Mouse (Mus musculus) yolk sac, embryonic 10.5 days (tissue): ENCODE measurements around the gene Epha8.
A peak's percentile ranks its signal among the peaks of the same experiment; 100 is the strongest.

Source experiments
- DNase-seq: peaks from one replicate; pipeline ENCODE4 v3.0.0-alpha.2; 2017; ENCODE audit warnings: low spot score

Gene Epha8

DNA sequence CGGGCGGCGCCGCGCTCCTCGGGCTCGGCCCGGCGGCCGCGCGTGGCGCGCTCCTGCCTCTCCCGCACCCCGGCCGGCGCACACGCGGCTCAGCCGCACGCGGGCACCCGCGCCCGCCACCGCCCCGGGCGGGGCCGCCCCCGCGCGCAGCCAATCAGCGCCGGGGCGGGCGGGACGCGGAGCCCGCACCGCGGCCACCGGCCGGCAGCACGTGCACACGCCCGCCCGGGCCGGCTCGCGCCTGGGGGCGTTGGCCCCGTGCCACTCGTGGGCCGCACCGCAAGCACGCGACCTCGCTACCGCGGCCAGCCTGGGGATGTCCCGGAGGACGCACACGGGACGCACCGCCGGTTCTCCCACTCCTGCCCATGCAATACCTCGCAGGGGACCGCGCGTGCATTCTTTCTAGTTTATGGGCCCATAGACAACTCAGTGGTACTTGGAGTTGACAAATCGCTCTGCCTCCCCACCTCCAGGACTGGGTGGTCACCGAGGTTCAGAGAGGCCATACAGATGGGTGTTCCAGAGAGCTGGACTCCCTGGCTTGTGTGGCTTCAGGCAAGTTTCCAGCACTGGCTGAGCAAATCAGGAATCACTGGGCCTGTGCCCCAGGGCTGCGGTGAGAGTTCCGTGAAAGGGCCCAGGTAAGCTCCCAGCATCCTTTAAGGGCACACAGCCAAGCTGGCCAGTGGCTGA, at the start of gene Epha8:
TSS of gene Epha8 (minus strand) at position 66 of the 696 bp plus-strand sequence.
- DNase-seq: no peak

GRCm38 (mm10) chr4:137001825-137002224, 45.2 kb upstream of the Epha8 start:
- no peak for DNase-seq

DNA sequence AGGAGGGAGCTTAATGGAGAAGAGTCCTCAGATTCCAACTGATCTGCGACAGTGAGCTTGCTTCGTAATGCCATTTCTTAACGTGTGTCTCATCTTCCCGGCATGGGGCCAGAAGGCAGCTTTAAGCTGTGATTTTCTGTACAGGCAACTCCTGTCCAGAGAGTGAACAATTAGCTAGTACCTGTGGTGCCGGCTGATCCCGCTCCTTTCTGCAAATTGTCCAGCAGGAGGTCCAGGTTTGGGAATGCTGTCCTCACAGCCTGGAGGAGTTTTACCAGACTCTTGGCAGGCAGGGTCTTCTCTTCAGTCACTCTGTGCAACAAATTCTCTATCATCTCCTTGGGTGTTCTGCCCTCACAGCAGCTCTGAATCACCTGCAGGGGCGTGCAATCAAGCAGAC, 44.4 kb upstream of the Epha8 start:
- no peak for DNase-seq

DNA sequence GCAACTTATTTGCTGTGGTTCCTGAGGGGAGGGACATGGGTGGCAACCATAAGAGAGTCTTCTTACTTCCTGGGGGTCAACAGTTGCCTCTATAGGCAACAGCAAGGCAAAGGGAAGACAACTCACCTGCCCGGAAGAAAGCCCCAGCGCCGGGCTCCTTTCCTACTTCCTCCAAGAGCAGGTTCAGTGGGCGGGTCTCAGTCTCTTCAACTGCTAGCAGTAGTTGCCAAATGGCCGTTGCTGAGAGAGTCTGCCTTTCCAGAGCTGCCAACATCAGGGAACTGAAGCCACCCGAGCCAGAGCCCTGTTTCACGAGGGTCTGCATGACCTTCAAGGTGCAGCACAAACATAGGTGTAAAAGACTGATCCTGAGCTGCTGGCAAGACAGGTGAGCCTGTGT, 41.8 kb upstream of the Epha8 start:
- DNase-seq: no peak

DNA sequence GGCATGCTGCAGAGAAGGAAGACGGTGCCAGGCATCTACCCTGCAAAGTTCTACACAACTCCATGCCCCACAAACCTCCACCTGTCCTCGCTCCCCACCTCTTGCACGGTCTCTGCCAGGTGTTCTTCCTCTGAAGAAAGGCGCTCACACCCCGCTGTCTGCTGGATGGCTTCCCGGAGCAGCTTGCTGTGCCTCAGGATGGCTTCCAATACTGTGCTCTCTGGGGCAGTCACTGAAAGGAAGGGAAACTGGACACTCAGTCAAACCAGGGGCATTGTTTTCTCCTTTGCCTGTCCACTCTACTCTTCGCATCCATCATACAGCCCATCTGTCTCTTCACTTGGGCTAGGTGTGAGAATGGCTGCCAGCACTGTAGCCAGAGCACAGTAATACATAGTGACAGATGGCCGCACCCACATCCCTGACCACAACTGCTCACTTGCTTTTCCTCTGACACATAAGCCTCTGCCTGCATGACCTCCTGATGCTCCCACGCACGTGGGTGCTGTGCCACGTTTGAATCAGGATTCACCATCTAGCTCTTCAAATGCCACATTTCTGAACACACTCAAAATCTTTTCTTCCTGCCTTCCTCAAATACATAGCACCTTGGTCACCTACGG, 41.2 kb upstream of the Epha8 start:
- no peak for DNase-seq

DNA sequence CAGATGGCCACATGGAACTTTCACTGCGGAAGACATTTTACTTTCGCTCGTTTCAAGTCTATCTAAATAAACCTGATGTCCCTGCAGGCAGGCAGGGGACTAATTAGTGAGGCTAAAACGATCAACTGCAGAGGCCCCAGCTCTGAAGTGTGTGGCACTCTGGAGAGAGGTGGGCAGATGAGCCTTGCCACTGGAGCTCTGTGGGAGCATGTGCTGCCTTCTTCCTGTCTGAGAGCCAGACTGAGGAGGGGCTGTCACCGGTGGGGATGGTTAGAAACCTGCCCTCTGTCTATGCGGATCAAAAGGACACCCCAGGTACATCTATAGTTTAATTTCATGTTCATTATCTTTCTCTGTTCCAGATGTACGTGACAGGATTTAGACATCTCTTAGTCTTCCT, 40.3 kb upstream of the Epha8 start:
- no peak for DNase-seq

DNA sequence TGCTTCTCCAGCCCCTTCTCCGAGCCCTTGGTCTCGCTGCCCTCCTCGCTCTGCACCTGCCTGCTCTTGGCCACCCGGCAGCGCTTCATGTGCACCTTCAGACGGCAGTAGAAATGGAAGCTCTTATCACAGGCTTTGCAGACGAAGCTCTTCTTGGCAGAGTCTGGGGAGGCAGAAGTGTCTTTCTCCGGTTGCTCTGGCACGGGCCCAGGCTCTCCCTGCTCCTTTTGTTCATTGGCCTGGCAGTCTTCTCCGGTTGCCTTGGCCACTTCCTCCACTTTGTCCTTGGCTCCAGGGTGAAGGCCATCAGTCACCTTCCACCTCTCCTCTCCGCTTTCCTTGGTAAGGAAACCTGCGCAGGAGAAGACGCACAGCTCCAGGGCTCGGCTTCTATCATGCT, 38.7 kb upstream of the Epha8 start:
- no peak for DNase-seq

GRCm38 (mm10) chr4:136981993-136982695, 25.5 kb upstream of the Epha8 start:
- no peak for DNase-seq

DNA sequence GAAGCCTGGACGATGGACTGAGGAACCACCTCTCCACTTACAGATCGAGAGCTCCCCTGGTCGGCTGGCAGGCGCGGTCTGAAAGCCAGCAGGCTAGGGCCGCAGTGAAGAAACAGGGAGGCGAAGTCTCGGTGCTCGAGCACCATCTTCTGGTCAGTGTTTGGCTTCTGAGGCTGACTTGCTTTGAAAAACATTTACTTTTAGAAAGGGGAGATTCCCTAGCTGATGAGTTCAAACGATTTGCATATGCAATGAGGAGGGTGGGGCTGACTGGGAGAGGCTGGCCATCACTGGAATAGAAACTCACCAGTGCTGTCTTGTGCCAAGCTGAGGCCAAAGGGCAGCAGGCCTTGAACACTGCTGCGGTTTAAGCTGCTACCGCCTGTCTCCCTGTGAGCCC, 24.7 kb upstream of the Epha8 start:
- peak; percentile 55 for DNase-seq

DNA sequence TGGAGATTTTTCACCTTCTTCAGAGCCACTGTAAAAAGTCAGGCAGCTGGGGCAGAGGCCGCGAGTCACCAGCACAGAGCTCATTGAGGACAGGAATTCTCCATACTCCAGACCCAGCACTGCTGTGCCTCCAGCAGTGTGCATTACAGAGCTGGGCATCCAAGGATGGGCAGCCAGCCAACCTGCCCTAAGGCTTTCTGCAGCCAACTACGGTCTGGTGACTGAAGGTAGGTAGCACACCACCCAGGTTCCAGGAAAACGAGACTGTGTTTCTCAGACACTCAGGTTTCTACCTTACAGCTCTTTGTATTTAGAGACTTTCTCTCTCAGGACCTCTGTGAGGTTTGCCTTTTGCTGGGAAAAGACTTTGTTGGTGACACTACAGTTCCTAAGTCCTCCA, 24.3 kb upstream of the Epha8 start:
- no peak for DNase-seq

DNA sequence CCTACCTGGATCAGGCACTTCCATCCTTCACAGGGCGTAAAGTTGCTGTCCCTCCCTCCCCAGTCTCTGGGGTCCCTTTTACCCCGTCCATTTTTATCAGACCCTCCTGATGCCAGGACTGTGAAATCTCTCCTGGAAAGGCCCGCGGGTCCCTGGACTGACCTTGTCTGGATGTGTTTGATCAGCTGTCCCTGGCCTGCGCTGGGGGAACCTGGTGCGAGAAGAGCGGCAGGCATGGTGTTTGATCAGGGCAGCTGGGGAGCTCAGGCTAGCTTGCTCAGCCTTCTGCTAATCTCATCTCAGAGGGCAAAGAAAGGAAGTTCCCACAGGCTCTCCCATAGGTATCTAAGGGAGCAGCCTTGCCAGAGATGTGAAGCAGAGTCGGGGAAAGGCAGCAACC, 20.6 kb upstream of the Epha8 start:
- DNase-seq: no peak

DNA sequence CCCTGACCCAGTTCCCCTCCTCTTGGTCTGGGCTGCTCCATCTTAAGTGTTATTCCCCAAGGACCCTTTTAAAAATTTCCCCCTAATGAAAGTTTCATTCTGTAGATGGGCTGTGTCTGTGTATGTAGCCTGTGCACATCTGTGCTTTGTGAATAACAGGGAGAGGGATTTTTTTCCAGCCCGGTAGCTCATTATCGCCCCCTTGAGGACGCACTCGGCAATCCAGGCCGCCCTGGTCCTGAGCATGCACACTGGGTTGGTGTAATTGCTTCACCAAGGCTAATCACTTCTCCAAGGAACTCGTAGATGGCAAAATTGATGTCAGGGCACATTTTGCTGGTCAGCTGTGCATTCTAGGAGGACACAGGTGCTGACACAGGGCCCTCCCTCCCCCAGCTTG, 14.3 kb upstream of the Epha8 start:
- DNase-seq: peak; percentile 24

DNA sequence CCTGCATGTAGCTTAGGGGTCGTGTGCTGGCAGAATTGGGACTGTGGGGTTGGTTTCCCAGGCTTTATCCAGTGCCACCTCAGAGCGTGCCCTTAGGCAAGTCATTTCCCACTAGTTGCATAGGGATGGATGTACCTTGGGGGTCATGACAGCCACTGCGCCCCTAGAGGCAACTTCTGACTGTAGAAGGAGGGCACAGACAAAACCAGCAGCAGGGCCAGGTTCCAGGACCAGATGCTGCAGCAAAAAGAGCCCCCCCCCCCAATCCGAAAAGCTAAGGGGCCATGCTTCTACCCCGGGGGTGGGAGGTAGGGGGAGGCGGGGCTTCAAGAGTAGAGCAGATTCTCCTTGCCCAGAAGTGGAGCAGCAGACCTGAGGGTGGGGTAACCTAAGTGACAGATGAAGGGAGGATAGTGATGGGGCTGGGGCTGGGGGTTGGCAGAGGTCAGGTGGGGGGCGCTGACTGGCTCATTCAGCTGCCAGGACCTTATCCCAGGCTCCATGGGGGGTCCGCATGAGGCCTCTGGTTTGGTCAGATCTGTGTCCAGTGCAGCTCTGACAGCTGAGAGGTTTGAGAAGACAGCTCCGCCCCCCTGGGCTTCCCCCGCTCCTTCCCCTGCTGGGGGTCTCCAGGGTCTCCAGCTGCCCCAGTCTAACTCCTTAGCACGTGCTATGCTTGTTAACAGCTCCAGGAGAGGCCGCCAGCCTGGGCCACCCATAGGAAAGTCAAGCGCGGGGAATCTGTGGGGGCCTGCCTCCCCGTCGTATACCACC, 13.1 kb upstream of the Epha8 start:
- DNase-seq: no peak

GRCm38 (mm10) chr4:136969096-136969495, 12.5 kb upstream of the Epha8 start:
- DNase-seq: no peak

DNA sequence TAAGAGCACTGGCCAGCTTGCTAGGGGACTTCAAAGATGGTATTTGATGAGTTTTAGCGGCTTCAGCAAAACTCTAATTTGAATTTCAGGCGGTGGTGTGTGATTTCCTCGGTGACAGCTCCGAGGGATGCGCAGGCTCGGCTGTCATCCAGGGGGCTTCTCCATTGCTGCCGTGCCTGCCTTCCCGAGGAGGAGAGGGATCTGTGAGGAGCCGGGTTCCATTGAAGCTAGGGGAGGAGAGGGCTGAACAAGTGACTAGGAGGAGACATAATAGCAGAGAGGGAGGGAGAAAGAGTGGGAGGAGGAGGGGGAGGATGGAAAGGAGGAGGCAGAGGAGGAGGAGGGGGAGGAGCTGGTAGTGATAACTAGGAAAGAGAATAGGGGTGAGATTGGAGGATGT, 10.9 kb upstream of the Epha8 start:
- no peak for DNase-seq

- no peak for DNase-seq
Observed at GRCm38 (mm10) chr4:136966493-136967390, 10.1 kb upstream of the Epha8 start.

DNA sequence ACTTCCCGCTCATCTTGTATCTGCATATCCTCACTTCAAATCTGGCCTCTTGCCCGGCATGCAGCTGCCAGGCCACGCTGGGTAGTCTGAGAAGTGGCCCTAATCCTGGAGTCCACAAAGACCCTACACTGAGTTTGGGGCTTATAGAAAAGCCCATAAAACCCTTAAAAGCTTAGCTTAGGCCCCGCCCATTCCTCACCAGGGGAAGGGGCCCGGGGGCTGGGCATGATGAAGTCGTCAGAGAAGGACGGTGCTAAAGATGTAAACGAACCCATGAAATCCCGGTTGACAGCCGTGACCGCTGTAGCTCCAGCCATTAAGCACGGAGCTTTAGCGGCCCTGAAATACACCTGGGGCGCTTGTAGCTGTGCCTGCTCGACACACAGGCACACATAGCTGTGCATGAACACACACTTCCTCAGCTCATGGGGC, 8.4 kb upstream of the Epha8 start:
- DNase-seq: no peak

DNA sequence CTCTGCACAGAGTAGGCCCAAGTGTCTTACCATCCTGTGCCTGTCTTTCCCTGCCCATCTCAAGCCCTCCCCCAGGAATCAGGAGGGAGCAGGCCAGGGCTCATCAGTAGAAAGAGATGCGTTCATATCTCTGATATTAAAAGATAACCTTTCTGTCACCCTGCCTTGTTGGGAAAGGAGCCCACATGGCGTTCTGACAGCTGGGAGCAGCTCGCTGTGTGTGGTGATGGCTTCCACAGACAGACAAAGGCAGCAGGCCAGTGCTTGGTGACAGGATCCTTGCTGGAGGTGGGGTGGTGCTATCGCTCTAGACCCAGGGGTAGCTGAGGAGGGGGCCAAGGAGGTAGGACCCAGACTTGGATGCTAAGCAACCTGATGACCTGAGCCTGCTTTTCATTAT, 5.8 kb upstream of the Epha8 start:
- no peak for DNase-seq

GRCm38 (mm10) chr4:136961642-136962285, 5.1 kb upstream of the Epha8 start:
- DNase-seq: peak; percentile 35

DNA sequence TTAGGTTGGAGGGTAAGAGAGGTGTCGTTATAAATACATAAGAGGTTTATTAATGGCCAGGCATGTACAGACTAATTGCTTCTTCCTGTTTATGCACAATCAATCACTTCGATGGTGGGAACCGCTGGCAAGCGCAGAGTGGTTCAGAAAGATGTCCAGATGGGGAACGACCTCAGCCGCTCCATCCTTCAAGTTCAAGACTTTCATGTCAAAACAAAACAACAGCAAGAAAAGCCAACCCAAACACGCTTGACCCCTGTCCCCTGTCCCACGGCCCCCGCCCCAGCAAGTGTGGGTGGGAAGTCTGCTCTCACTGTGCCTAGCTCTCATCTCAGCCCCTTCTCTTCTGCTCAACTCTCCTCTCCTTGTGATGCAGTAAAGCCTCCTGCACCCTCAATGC, 4.0 kb upstream of the Epha8 start:
- no peak for DNase-seq

DNA sequence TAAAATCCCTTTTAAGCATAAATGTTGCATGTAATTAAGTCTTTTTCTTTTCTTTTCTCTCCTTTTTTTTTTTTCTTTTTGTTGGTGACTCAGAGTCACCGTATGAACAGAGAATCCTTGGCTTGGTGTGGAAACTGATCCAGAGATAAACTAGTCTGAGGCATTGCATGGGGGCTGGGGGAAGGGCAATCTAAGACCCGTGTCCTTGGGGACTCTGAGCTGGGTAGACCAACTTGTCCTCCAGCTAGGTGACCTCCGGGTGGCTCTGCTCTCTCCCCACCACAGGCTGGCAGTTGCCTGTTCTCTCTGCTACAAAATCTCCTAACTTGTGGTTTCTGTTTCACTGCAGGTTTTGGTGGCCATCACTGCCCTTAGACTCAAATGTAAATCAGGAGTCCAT, 3.5 kb upstream of the Epha8 start:
- DNase-seq: no peak
